Mouse (Mus musculus) liver, embryonic 14 days (tissue): ENCODE results near the gene Arhgap23. TPM values are rescaled to one million over a fixed set of nuclear protein-coding genes. Genes with fewer than 3 reads are reported as not detected.

Experiments used
- polyA plus RNA-seq: library from polyadenylated mRNA; depleted of rRNA; stranded (reverse); fragments of >200 nt; gene quantifications from 2 replicates; pipeline ENCODE4 v1.2.3, GENCODE M21; 2012; rRNA removed

Gene Arhgap23
- polyA plus RNA-seq = 14.5 and 16.9 TPM in 2 replicates

DNA sequence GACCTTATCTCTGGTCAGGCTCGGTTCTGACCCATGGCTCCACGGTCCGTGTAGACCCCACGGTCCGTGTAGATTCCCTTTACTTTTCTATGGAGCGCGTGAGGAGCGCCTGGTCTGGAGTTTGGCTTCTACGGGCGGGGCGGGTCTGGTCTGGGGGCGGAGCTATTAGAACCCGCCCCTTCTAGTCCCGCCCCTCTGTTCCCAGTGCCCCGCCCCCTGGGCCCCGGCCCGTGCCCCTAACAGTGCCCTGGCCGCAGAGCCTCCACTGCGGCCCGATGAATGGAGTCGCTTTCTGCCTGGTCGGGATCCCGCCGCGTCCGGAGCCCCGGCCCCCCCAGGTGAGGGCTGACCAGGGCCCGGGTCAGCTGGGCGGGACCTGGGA is at the start of gene Arhgap23:
Arhgap23 (plus strand) TSS at position 204 of the 382 bp plus-strand sequence.

DNA sequence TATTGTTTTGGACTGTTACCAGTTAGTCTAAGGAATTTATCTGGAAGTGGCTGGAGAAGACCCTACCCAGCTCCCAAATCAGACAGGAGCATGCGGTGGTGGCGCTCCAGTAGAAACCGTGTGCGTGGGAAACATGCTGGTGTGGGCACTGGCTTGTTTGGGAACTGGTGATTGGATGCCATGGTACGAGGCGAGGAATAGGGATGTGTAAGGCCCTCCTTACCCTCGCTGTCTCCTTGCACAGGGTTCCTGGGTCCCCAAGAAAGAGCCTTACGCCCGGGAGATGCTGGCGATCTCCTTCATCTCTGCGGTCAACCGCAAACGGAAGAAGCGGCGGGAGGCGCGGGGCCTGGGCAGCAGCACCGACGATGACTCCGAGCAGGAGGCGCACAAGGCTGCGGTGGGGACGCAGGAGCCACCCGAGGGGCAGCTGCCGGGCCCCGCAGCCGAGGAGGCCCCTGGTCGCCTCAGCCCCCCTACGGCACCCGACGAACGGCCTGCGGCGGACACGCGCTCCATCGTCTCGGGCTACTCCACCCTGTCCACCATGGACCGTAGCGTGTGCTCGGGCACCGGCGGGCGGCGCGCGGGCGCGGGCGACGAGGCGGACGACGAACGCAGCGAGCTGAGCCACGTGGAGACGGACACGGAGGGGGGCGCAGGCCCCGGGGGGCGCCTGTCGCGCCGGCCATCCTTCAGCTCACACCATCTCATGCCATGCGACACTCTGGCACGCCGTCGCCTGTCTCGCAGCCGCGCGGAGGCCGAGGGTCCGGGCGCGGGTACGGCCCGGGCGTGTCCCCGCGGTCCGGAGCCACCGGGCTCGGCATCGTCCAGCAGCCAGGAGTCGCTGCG is 84.8 kb downstream of the Arhgap23 start, which contains the start of gene 4933428G20Rik:
4933428G20Rik (minus strand) TSS at position 476 of the 855 bp plus-strand sequence.

Other genes starting within 250 kb of the Arhgap23 start
- 69.9 and 71.9 TPM in 2 replicates for gene Kpnb1, start 227.7 kb upstream of the Arhgap23 start, polyA plus RNA-seq
- gene Npepps, start 134.9 kb upstream of the Arhgap23 start, polyA plus RNA-seq = 8.2 and 9.3 TPM in 2 replicates
- 13.2 and 15.5 TPM in 2 replicates for gene Mrpl45, start 99.8 kb upstream of the Arhgap23 start, polyA plus RNA-seq
- 0.01 TPM in 2 replicates for gene Gpr179, start 63.5 kb upstream of the Arhgap23 start, polyA plus RNA-seq
- gene Socs7, start 53.0 kb upstream of the Arhgap23 start, polyA plus RNA-seq = 2.2 and 2.6 TPM in 2 replicates
- not detected in 2 replicates for gene 4933428G20Rik, start 84.8 kb downstream of the Arhgap23 start, polyA plus RNA-seq
- gene Srcin1, start 160.7 kb downstream of the Arhgap23 start, polyA plus RNA-seq = 0.02 and 0.05 TPM in 2 replicates
- 0.62 and 0.67 TPM in 2 replicates for gene Epop, start 214.2 kb downstream of the Arhgap23 start, polyA plus RNA-seq
- gene Mllt6, start 247.9 kb downstream of the Arhgap23 start, polyA plus RNA-seq = 1.00 and 1.2 TPM in 2 replicates